ENCODE assay signal across 8 mouse cellular contexts in the genomic region with DNA sequence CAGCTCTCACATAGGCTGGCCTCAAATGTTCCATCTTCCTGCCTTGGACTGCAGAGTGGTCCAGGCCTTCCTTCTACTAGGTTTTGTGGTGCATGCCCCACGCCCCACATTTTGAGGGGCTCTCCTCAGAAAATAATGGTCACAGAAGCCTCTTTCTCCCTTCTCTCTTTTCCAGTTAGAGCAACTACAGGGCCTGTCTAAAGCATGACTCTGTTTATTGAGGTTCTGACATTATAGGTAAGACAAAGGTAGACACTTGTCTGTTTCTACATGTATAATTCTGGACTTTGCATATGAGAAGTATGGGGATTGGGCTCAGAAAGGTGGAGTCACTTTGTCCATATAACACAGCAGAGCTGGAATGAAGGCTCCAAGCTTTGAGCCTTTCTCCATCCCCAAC. TPM values are rescaled to one million over a fixed set of nuclear protein-coding genes. Genes with fewer than 3 reads are reported as not detected.
DNase-seq lines count a peak whose midpoint lies in the region; ATAC-seq and TF ChIP-seq lines count a peak whose summit lies in the region.

Gene Gm10643 (minus strand): TSS at position 101 of the 400 bp plus-strand sequence.

- no peak for DNase-seq in heart, adult 18-20 months
- DNase-seq in CH12.LX (ENCODE audit: extremely low read depth): no peak
- DNase-seq in forebrain, embryonic 14.5 days (ENCODE audit: low spot score): no peak
- no peak for DNase-seq in spleen, postnatal 10 days (ENCODE audit: low spot score in 2 of 2)
- DNase-seq in testis, postnatal 14 days (ENCODE audit: low spot score): no peak

- no peak for TF ChIP-seq RAD21 in CH12.LX (IDR thresholded peaks at IDR 0.05; ENCODE audit: low read depth, low read length)

- H3K4me3 ChIP-seq in heart, embryonic 12.5 days: peak within 1 kb of the TSS; percentile 97
- peak within 1 kb of the TSS; percentile 68 to 71 (median 70) for H3K4me3 ChIP-seq in CH12.LX (replicated peaks in 1 of 3; ENCODE audit: low read depth in 2 of 3, low read length in 2 of 3, poor library complexity in 1 of 3)
- peak within 1 kb of the TSS; percentile 94 for H3K4me3 ChIP-seq in forebrain, embryonic 14.5 days (ENCODE audit: low read depth, low read length)
- peak within 1 kb of the TSS; percentile 74 for H3K4me3 ChIP-seq in liver, embryonic 15.5 days (replicated peaks)

- peaks cover 8% of the 10 kb centered on the region; the same call in 1 of the 2 replicates for H3K79me2 ChIP-seq in CH12.LX (replicated peaks; ENCODE audit: control insufficient read depth, extremely low read depth, insufficient read depth, poor library complexity, severe bottlenecking)

- H3K9me3 ChIP-seq in heart, embryonic 12.5 days (replicated peaks): no peaks in the 10 kb centered on the region
- H3K9me3 ChIP-seq in CH12.LX (replicated peaks; ENCODE audit: low read length): no peaks in the 10 kb centered on the region
- H3K9me3 ChIP-seq in forebrain, embryonic 14.5 days (replicated peaks; ENCODE audit: control insufficient read depth, low read length): no peaks in the 10 kb centered on the region
- H3K9me3 ChIP-seq in liver, embryonic 15.5 days (replicated peaks): no peaks in the 10 kb centered on the region

- no peak for TF ChIP-seq EP300 in CH12.LX (IDR thresholded peaks at IDR 0.05; ENCODE audit: low read length)

- H3K9ac ChIP-seq in heart, embryonic 12.5 days: peak within 1 kb of the TSS; percentile 76
- H3K9ac ChIP-seq in CH12.LX (ENCODE audit: insufficient read depth, low read depth): peak within 1 kb of the TSS; percentile 93
- peak within 1 kb of the TSS; percentile 58 for H3K9ac ChIP-seq in forebrain, embryonic 14.5 days (ENCODE audit: low read length)
- peak within 1 kb of the TSS; percentile 76 for H3K9ac ChIP-seq in liver, embryonic 15.5 days

- no peak for TF ChIP-seq POLR2A in CH12.LX (IDR thresholded peaks at IDR 0.05; ENCODE audit: low read depth, low read length)

- no peak for ATAC-seq in heart, embryonic 12.5 days (ENCODE audit: insufficient number of reproducible peaks, low FRiP score)
- no peak for ATAC-seq in forebrain, embryonic 14.5 days
- ATAC-seq in liver, embryonic 15.5 days (ENCODE audit: insufficient read depth): no peak
- ATAC-seq in granulocyte monocyte progenitor cell, adult 5-6 weeks (replicated peaks; ENCODE audit: poor library complexity, severe bottlenecking): no peak

- H3K36me3 ChIP-seq in heart, embryonic 12.5 days: no peaks in the 10 kb centered on the region
- no peaks in the 10 kb centered on the region for H3K36me3 ChIP-seq in CH12.LX (replicated peaks in 1 of 2; ENCODE audit: control insufficient read depth in 1 of 2, insufficient read depth in 1 of 2, low read length in 1 of 2)
- no peaks in the 10 kb centered on the region for H3K36me3 ChIP-seq in forebrain, embryonic 14.5 days (ENCODE audit: control insufficient read depth, insufficient read depth, low read length)
- no peaks in the 10 kb centered on the region for H3K36me3 ChIP-seq in liver, embryonic 15.5 days (replicated peaks)

- 97% methylated on average over 1 of the region's 1 CpGs for WGBS in heart, embryonic 12.5 days
- 93% methylated on average over 1 of the region's 1 CpGs for WGBS in forebrain, embryonic 14.5 days
- 85% methylated on average over 1 of the region's 1 CpGs for WGBS in liver, embryonic 15.5 days (ENCODE audit: insufficient replicate concordance)

- TF ChIP-seq CTCF in CH12.LX (conservative IDR thresholded peaks at IDR 0.05 in 1 of 2, IDR thresholded peaks at IDR 0.05 in 1 of 2; ENCODE audit: low read depth in 2 of 2, low read length in 2 of 2): no peak

- H3K27ac ChIP-seq in heart, embryonic 12.5 days (ENCODE audit: poor library complexity, severe bottlenecking): peak within 1 kb of the TSS; percentile 83
- H3K27ac ChIP-seq in CH12.LX (ENCODE audit: insufficient read depth, low read depth): peak within 1 kb of the TSS; percentile 47
- H3K27ac ChIP-seq in forebrain, embryonic 14.5 days (ENCODE audit: low read depth, low read length): peak within 1 kb of the TSS; percentile 44; the same call in 1 of the 2 replicates
- H3K27ac ChIP-seq in liver, embryonic 15.5 days (replicated peaks): peak within 1 kb of the TSS; percentile 96

- H3K4me1 ChIP-seq in heart, embryonic 12.5 days (replicated peaks): peaks cover 26% of the 10 kb centered on the region
- H3K4me1 ChIP-seq in CH12.LX (ENCODE audit: control insufficient read depth in 1 of 2, insufficient read depth in 2 of 2): peaks cover 20 to 49% of the 10 kb centered on the region in 2 experiments
- 0 out of 2 replicates have a peak, but pooled peaks cover 5% of the 10 kb centered on the region for H3K4me1 ChIP-seq in forebrain, embryonic 14.5 days (ENCODE audit: control insufficient read depth, insufficient read depth, low read length)
- H3K4me1 ChIP-seq in liver, embryonic 15.5 days (replicated peaks): peaks cover 60% of the 10 kb centered on the region

- dilution Hi-C loops in CH12.LX (cut with MboI; ENCODE audit: extremely low pct_ligation_motif_present, extremely low pct_unique_long_range_greater_than_20kb, low sequenced_read_pairs): no loop called here

- no peaks in the 10 kb centered on the region for H3K27me3 ChIP-seq in heart, embryonic 12.5 days (replicated peaks)
- no peaks in the 10 kb centered on the region for H3K27me3 ChIP-seq in CH12.LX (replicated peaks)
- no peaks in the 10 kb centered on the region for H3K27me3 ChIP-seq in forebrain, embryonic 14.5 days (replicated peaks; ENCODE audit: control insufficient read depth, insufficient read depth, low read length)
- no peaks in the 10 kb centered on the region for H3K27me3 ChIP-seq in liver, embryonic 15.5 days

- in situ Hi-C loops in CH12.LX (cut with MboI; ENCODE audit: low pct_ligation_motif_present, low pct_unique_long_range_greater_than_20kb, low sequenced_read_pairs): no loop called here

- peak within 1 kb of the TSS; percentile 75 for H3K4me2 ChIP-seq in heart, embryonic 12.5 days
- peak within 1 kb of the TSS; percentile 37; the same call in 1 of the 2 replicates for H3K4me2 ChIP-seq in CH12.LX (ENCODE audit: insufficient read depth, low read depth, poor library complexity, severe bottlenecking)
- H3K4me2 ChIP-seq in forebrain, embryonic 14.5 days (ENCODE audit: low read length): peak within 1 kb of the TSS; percentile 57
- H3K4me2 ChIP-seq in liver, embryonic 15.5 days: peak within 1 kb of the TSS; percentile 92

TF ChIP-seq in CH12.LX, 34 proteins besides CTCF, POLR2A, EP300 and RAD21:
- TF ChIP-seq MEF2A (IDR thresholded peaks at IDR 0.05; ENCODE audit: borderline replicate concordance, low read depth, low read length) (no peak), ZC3H11A (IDR thresholded peaks at IDR 0.05; ENCODE audit: low read depth, low read length) (no peak), MAX (IDR thresholded peaks at IDR 0.05; ENCODE audit: low read length) (no peak), HCFC1 (IDR thresholded peaks at IDR 0.05; ENCODE audit: low read depth, low read length) (no peak), TBP (conservative IDR thresholded peaks at IDR 0.05; ENCODE audit: low read depth, low read length) (no peak)

RNA-seq across cellular contexts. Expression of gene Gm10643, which starts in this region (rescaled TPM):
- polyA plus RNA-seq in heart, embryonic 12.5 days (2016; fragmentation: Nextera tagmentation; extraction: Ambion mirVana): 1.2 TPM in 2 replicates
- 1 to 10 TPM; 4.2 to 5.0 TPM for total RNA-seq in heart, adult 18-20 months (2021)
- total RNA-seq in CH12.LX (2012; rRNA removed) (0.55 and 0.76 TPM in 2 replicates), CH12.LX (2014; rRNA removed) (0.39 and 0.42 TPM in 2 replicates)
- 0.14 TPM in 1 of 2 replicates, not detected in the other for polyA plus RNA-seq in CH12.LX (2012; ENCODE audit: insufficient read length, low read depth)
- 1.3 and 1.5 TPM in 2 replicates for polyA plus RNA-seq in forebrain, embryonic 14.5 days (2014; fragmentation: Nextera tagmentation; extraction: Ambion mirVana)
- 0.24 and 0.30 TPM in 2 replicates for polyA plus RNA-seq in liver, embryonic 15.5 days (2015; fragmentation: Nextera tagmentation; extraction: Ambion mirVana)
- total RNA-seq in granulocyte monocyte progenitor cell, adult 5-6 weeks (2014; fragmentation: Nextera tagmentation): 0.90 and 1.5 TPM in 2 replicates
- 0.34 and 1.8 TPM in 2 replicates for total RNA-seq in granulocyte monocyte progenitor cell, adult 5-6 weeks (2017)

Comparison
In these comparisons a context has a peak if more than half of its experiments do, and no peak if none do; other contexts are left out.
1. H3K27ac ChIP-seq: peak in every context shown above with its lines; median percentile 96 in liver, embryonic 15.5 days; 83 in heart, embryonic 12.5 days; 47 in CH12.LX; 44 in forebrain, embryonic 14.5 days.
2. H3K4me2 ChIP-seq: peak in every context shown above with its lines; median percentile 92 in liver, embryonic 15.5 days; 75 in heart, embryonic 12.5 days; 57 in forebrain, embryonic 14.5 days; 37 in CH12.LX.